Mouse (Mus musculus) olfactory bulb, adult 2 months (tissue): ENCODE measurements around the gene Chst8.

ENCODE experiments used
- CTCF ChIP-seq: fragments of 200-500 bp; IDR thresholded peaks from 2 replicates; pipeline ENCODE4 v1.5.1; 2012; ENCODE audit warnings: low read depth, mild to moderate bottlenecking, low read length, moderate library complexity; ENCODE audit not compliant: insufficient read depth
- POLR2A ChIP-seq: fragments of 200-500 bp; IDR thresholded peaks from 2 replicates; pipeline ENCODE4 v1.6.1; 2012; ENCODE audit warnings: mild to moderate bottlenecking, low read depth, low read length, moderate library complexity; ENCODE audit not compliant: insufficient read depth

GRCm38 (mm10) chr7:34746165-34746564 lies 66.3 kb downstream of the Chst8 start:
- TF ChIP-seq POLR2A (no peak; the same call in 1 of the 2 replicates), CTCF (no peak)
